Mouse (Mus musculus) liver, embryonic 16.5 days (tissue): ENCODE data around the gene Gpr68. TPM values are rescaled to one million over a fixed set of nuclear protein-coding genes. Genes with fewer than 3 reads are reported as not detected.

Experiments
- ATAC-seq: fragments of 200-750 bp; cut with Nextera tagmentation; 2 replicates; pipeline ENCODE4 v1.8.0; 2017; ENCODE audit warnings: low read depth, mild to moderate bottlenecking, moderate number of reproducible peaks, moderate library complexity
- H3K27ac ChIP-seq: fragments of 300-500 bp; sonication (generic); 2 replicates; pipeline ENCODE4 v1.5.1; 2014; ENCODE audit warnings: mild to moderate bottlenecking, low read length
- H3K27me3 ChIP-seq: fragments of 300-500 bp; sonication (generic); 2 replicates; pipeline ENCODE4 v1.6.1; 2014; ENCODE audit warnings: low read depth, low read length, mixed read lengths; ENCODE audit not compliant: control insufficient read depth, insufficient read depth
- H3K36me3 ChIP-seq: fragments of 300-500 bp; sonication (generic); 2 replicates; pipeline ENCODE4 v1.6.1; 2014; ENCODE audit warnings: mild to moderate bottlenecking; ENCODE audit not compliant: control insufficient read depth, insufficient read depth
- H3K4me1 ChIP-seq: fragments of 300-500 bp; sonication (generic); 2 replicates; pipeline ENCODE4 v1.6.1; 2014; ENCODE audit warnings: low read depth, low read length, mixed read lengths; ENCODE audit not compliant: control insufficient read depth
- H3K4me2 ChIP-seq: fragments of 300-500 bp; sonication (generic); 2 replicates; pipeline ENCODE4 v1.6.1; 2014; ENCODE audit warnings: low read depth, low read length, mixed read lengths
- H3K4me3 ChIP-seq: fragments of 300-500 bp; sonication (generic); 2 replicates; pipeline ENCODE4 v1.5.1; 2014; ENCODE audit warnings: low read depth, mild to moderate bottlenecking, low read length
- H3K9ac ChIP-seq: fragments of 300-500 bp; sonication (generic); 2 replicates; pipeline ENCODE4 v1.6.1; 2014; ENCODE audit warnings: low read depth, low read length
- H3K9me3 ChIP-seq: fragments of 300-500 bp; sonication (generic); replicated peaks from 2 replicates; pipeline ENCODE4 v1.6.1; 2016; ENCODE audit warnings: low read length; ENCODE audit not compliant: control insufficient read depth
- WGBS: fragments of 180-500 bp; shearing (Covaris S2); extraction: QIAGEN DNeasy Blood & Tissue Kit; methylation state at CpG from one replicate; pipeline ENCODE4 v1.1.7; 2014; ENCODE audit not compliant: insufficient replicate concordance; 5-methylcytosine and 5-hydroxymethylcytosine counted together
- polyA plus RNA-seq: library from polyadenylated mRNA; unstranded; fragments of >200 nt; fragmentation: Nextera tagmentation; extraction: Ambion mirVana; gene quantifications from 2 replicates; pipeline ENCODE4 v1.2.1, GENCODE M21; 2015

Gpr68 gene
- polyA plus RNA-seq, 1 experiment from 2014 or later, result 0.08 TPM

DNA sequence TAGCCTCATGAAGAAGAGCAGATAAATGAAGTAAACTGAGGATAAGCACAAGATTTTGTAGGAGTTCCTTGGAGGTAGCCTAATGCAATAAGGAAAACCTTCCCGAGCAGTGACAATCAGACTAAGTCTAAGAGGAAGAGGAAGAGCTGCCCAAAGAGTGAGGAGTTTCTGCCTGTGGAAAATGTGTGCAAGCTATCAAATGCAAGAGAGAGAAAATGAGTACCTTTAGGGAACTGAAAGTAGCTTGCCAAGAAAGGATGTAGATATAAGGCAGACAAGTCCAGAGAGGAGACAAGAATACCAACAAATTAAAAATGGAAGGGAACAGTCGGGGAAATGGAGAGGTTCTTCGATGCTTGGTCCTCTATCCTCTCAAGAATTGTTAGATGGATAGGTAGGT lies 22.4 kb downstream of the Gpr68 start:
- H3K4me2 ChIP-seq, result no peak overlapping the region
- H3K36me3 ChIP-seq, result no peaks in the 10 kb centered on the region
- H3K9ac ChIP-seq, result no peak overlapping the region
- peaks cover 3% of the 10 kb centered on the region; the same call in 1 of the 2 replicates for H3K27me3 ChIP-seq
- WGBS, result 57% methylated on average over 3 of the region's 3 CpGs
- no peak for ATAC-seq
- H3K4me1 ChIP-seq, result no peaks in the 10 kb centered on the region
- H3K4me3 ChIP-seq, result no peak overlapping the region
- no peaks in the 10 kb centered on the region for H3K9me3 ChIP-seq
- H3K27ac ChIP-seq, result no peak overlapping the region

GRCm38 (mm10) chr12:100883168-100883567 lies 24.8 kb downstream of the Gpr68 start:
- H3K36me3 ChIP-seq, result no peaks in the 10 kb centered on the region
- no peak overlapping the region for H3K4me2 ChIP-seq
- peaks cover 2% of the 10 kb centered on the region; the same call in 1 of the 2 replicates for H3K27me3 ChIP-seq
- no peak overlapping the region for H3K4me3 ChIP-seq
- no peak overlapping the region for H3K9ac ChIP-seq
- H3K27ac ChIP-seq, result no peak overlapping the region
- H3K4me1 ChIP-seq, result no peaks in the 10 kb centered on the region
- ATAC-seq, result no peak
- WGBS, result 26% methylated on average over 7 of the region's 7 CpGs
- H3K9me3 ChIP-seq, result no peaks in the 10 kb centered on the region

DNA sequence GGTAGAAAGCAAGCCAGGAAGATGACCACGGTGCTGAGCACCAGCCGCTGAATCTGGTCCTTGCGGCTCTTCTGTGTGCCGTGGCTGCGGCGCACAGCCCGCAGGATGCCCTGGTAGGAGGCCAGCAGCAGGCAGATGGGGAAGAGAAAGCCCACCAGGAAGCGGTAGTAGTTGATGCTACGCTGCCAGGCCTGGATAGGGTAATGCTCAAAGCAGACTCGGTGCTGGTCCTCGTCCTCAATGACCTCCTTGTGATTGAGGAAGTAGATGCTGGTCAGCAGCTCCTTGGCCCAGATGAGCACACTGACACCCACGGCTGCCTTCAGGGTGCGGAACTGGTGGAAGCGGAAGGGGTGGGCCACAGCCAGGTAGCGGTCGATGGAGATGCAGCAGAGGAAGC lies 29.4 kb downstream of the Gpr68 start:
- no peak overlapping the region for H3K9ac ChIP-seq
- H3K9me3 ChIP-seq, result no peaks in the 10 kb centered on the region
- no peak for ATAC-seq
- no peak overlapping the region for H3K4me3 ChIP-seq
- no peak overlapping the region for H3K4me2 ChIP-seq
- no peaks in the 10 kb centered on the region for H3K27me3 ChIP-seq
- no peaks in the 10 kb centered on the region for H3K4me1 ChIP-seq
- H3K36me3 ChIP-seq, result no peaks in the 10 kb centered on the region
- no peak overlapping the region for H3K27ac ChIP-seq
- 76% methylated on average over 16 of the region's 16 CpGs for WGBS

- no peaks in the 10 kb centered on the region for H3K4me1 ChIP-seq
- 0 out of 2 replicates have a peak, but pooled peaks have one; percentile 9 for ATAC-seq
- H3K4me2 ChIP-seq, result no peak overlapping the region
- H3K4me3 ChIP-seq, result no peak overlapping the region
- no peaks in the 10 kb centered on the region for H3K27me3 ChIP-seq
- WGBS, result 44% methylated on average over 6 of the region's 6 CpGs
- no peaks in the 10 kb centered on the region for H3K36me3 ChIP-seq
- H3K27ac ChIP-seq, result no peak overlapping the region
- no peaks in the 10 kb centered on the region for H3K9me3 ChIP-seq
- H3K9ac ChIP-seq, result no peak overlapping the region
Observed at GRCm38 (mm10) chr12:100877936-100878335, 30.1 kb downstream of the Gpr68 start.

DNA sequence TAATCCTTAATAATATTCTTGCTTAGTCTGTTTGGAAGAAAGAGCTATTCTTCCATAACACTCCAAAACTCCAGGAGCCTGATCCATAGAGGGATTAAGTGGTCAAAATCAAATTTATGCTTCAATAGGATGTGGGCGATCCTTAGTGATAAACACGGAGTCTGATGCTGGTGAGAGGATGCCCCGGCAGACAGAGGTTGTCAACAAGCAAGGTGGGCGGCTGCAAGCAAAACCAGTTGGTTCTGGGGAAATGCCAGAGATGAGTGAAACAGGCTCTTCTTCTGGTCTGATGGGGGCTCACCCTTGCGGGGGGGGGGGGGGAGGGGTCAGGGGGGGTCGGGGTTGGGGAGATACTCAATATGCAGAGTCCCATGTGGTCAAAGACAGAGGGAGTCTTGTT lies 32.0 kb downstream of the Gpr68 start:
- no peak for ATAC-seq
- WGBS, result 57% methylated on average over 5 of the region's 6 CpGs
- Histone ChIP-seq H3K9ac (no peak overlapping the region), H3K27ac (no peak overlapping the region), H3K36me3 (no peaks in the 10 kb centered on the region), H3K9me3 (no peaks in the 10 kb centered on the region), H3K4me2 (no peak overlapping the region), H3K27me3 (no peaks in the 10 kb centered on the region), H3K4me3 (no peak overlapping the region), H3K4me1 (no peaks in the 10 kb centered on the region)

- no peaks in the 10 kb centered on the region for H3K9me3 ChIP-seq
- H3K9ac ChIP-seq, result no peak overlapping the region
- H3K4me3 ChIP-seq, result no peak overlapping the region
- no peaks in the 10 kb centered on the region for H3K4me1 ChIP-seq
- no peak overlapping the region for H3K27ac ChIP-seq
- H3K36me3 ChIP-seq, result no peaks in the 10 kb centered on the region
- ATAC-seq, result no peak
- no peak overlapping the region for H3K4me2 ChIP-seq
- WGBS, result 39% methylated on average over 3 of the region's 3 CpGs
- H3K27me3 ChIP-seq, result no peaks in the 10 kb centered on the region
Observed at GRCm38 (mm10) chr12:100875553-100875952, 32.4 kb downstream of the Gpr68 start.

DNA sequence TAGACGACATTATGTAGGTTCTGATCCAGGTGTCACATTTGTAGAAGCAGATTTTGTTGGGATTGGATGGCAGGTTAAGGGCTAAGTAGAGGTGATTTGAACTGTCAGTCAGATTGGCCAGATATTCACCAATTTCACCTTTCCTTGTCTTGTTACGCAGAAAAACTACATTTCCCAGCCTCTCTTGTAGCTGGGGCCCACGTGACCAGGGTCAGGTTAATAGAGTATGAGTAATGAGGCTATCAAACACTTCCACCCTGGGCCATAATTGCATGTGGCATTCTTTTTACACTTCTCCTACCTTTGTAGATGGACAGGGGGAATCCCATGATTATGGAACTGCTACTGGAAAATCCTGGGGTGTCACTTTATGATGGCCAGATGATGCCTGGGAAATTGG lies 34.4 kb downstream of the Gpr68 start:
- Histone ChIP-seq H3K9ac (no peak overlapping the region), H3K36me3 (no peaks in the 10 kb centered on the region), H3K27ac (no peak overlapping the region), H3K4me1 (no peaks in the 10 kb centered on the region), H3K9me3 (no peaks in the 10 kb centered on the region), H3K4me3 (no peak overlapping the region), H3K4me2 (no peak overlapping the region), H3K27me3 (no peaks in the 10 kb centered on the region)
- WGBS, result 57% methylated on average over 3 of the region's 3 CpGs
- no peak for ATAC-seq

GRCm38 (mm10) chr12:100871841-100872240 lies 36.2 kb downstream of the Gpr68 start:
- no peak for ATAC-seq
- Histone ChIP-seq H3K36me3 (no peaks in the 10 kb centered on the region), H3K9me3 (no peaks in the 10 kb centered on the region), H3K4me1 (no peaks in the 10 kb centered on the region), H3K4me2 (no peak overlapping the region), H3K4me3 (no peak overlapping the region), H3K27ac (no peak overlapping the region), H3K27me3 (no peaks in the 10 kb centered on the region), H3K9ac (no peak overlapping the region)
- WGBS, result 51% methylated on average over 2 of the region's 2 CpGs

- WGBS, result 75% methylated on average over 6 of the region's 6 CpGs
- Histone ChIP-seq H3K9me3 (no peaks in the 10 kb centered on the region), H3K9ac (no peak overlapping the region), H3K4me3 (no peak overlapping the region), H3K27ac (no peak overlapping the region), H3K4me1 (no peaks in the 10 kb centered on the region), H3K27me3 (no peaks in the 10 kb centered on the region), H3K4me2 (no peak overlapping the region), H3K36me3 (no peaks in the 10 kb centered on the region)
- no peak for ATAC-seq
Observed at GRCm38 (mm10) chr12:100871234-100871633, 36.8 kb downstream of the Gpr68 start.
